Mouse (Mus musculus): ENCODE data around the gene Mthfs. TPM values are rescaled to one million over a fixed set of nuclear protein-coding genes. Genes with fewer than 3 reads are reported as not detected.
"Not testable (repeated sequence)": the region's sequence is repeated elsewhere in the genome, so short reads cannot be mapped to it uniquely, and the experiment has no call there.

Mthfs gene
- polyA plus RNA-seq, 1 experiment from 2014 or later = 25.7 TPM

DNA sequence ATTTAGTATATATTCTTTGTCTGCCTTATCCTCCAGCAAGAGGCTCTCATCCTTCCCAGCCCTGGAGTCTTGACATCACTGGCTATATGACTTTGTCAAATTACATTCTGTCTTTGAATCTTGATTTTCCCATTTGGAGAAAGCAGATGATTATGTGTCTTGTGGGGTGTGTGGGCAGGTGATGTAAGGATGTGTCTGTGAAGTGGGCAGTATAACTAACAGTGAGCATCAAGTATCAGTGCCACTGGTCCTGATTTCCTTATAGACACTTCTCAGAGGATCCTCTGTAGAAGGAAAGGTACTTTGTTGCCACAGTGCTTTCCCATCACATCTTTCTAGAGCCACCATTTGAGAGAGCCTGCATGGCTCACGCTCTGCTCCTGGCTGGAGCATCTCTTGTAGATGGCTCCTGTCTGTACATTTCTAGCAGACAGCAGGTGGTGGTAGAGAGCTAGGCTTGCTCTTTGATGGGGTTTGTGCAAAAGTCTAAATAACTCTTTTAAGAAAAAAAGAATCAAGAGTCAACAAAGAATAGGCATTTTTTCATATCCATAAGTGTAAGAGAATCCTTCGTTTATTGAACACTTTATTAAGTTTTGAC is 20.5 kb downstream of the Mthfs start:
- H3K36me3 ChIP-seq (ENCODE audit: control insufficient read depth, insufficient read depth, low read length); H3K4me2 ChIP-seq (ENCODE audit: low read depth, low read length); ATAC-seq (ENCODE audit: low read depth); H3K27ac ChIP-seq (replicated peaks; ENCODE audit: low read depth, low read length); H3K4me1 ChIP-seq (ENCODE audit: control insufficient read depth, insufficient read depth, low read length); H3K9ac ChIP-seq (ENCODE audit: low read depth, low read length); H3K27me3 ChIP-seq (replicated peaks; ENCODE audit: control insufficient read depth, insufficient read depth, low read length); H3K4me3 ChIP-seq (ENCODE audit: low read depth, low read length); DNase-seq (ENCODE audit: low spot score); H3K9me3 ChIP-seq (ENCODE audit: control insufficient read depth, low read length): not testable (repeated sequence)
- WGBS = 60% methylated on average over 1 of the region's 2 CpGs

DNA sequence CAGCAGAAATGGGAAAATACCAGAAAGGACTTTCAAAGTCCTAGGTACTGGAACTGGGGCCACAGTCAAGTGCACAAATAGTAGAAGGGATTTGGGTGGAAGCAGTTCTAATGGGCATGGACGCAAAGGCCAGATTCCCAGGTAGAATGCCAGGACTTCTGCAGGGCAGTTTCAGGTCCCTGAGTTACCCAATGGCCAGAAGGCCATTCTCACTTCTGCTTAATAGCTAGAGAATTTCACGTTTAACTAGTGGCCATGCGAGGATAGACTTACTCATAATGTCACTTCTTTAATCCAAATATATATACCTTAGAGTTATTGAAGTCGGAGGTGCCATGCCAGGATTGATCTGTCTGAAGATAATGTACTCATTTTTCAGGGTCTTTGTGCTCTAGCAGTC is 26.7 kb downstream of the Mthfs start:
- not testable (repeated sequence) for H3K36me3 ChIP-seq (ENCODE audit: control insufficient read depth, insufficient read depth, low read length); H3K4me2 ChIP-seq (ENCODE audit: low read depth, low read length); H3K27ac ChIP-seq (replicated peaks; ENCODE audit: low read depth, low read length); H3K4me3 ChIP-seq (ENCODE audit: low read depth, low read length); ATAC-seq (ENCODE audit: low read depth); H3K27me3 ChIP-seq (replicated peaks; ENCODE audit: control insufficient read depth, insufficient read depth, low read length); H3K4me1 ChIP-seq (ENCODE audit: control insufficient read depth, insufficient read depth, low read length); DNase-seq (ENCODE audit: low spot score); H3K9ac ChIP-seq (ENCODE audit: low read depth, low read length); H3K9me3 ChIP-seq (ENCODE audit: control insufficient read depth, low read length)
- WGBS = 85% methylated on average over 4 of the region's 4 CpGs

- not testable (repeated sequence) for H3K4me2 ChIP-seq (ENCODE audit: low read depth, low read length); H3K27ac ChIP-seq (replicated peaks; ENCODE audit: low read depth, low read length); ATAC-seq (ENCODE audit: low read depth); H3K36me3 ChIP-seq (ENCODE audit: control insufficient read depth, insufficient read depth, low read length); H3K9ac ChIP-seq (ENCODE audit: low read depth, low read length); DNase-seq (ENCODE audit: low spot score); H3K27me3 ChIP-seq (replicated peaks; ENCODE audit: control insufficient read depth, insufficient read depth, low read length); H3K4me1 ChIP-seq (ENCODE audit: control insufficient read depth, insufficient read depth, low read length); H3K4me3 ChIP-seq (ENCODE audit: low read depth, low read length); H3K9me3 ChIP-seq (ENCODE audit: control insufficient read depth, low read length)
- 90% methylated on average over 3 of the region's 5 CpGs for WGBS
These were observed 28.6 kb downstream of the Mthfs start for GRCm38 (mm10) chr9:89238976-89239505.

- not testable (repeated sequence) for DNase-seq (ENCODE audit: low spot score); H3K4me2 ChIP-seq (ENCODE audit: low read depth, low read length); H3K27me3 ChIP-seq (replicated peaks; ENCODE audit: control insufficient read depth, insufficient read depth, low read length); H3K9ac ChIP-seq (ENCODE audit: low read depth, low read length); H3K36me3 ChIP-seq (ENCODE audit: control insufficient read depth, insufficient read depth, low read length); H3K4me3 ChIP-seq (ENCODE audit: low read depth, low read length); ATAC-seq (ENCODE audit: low read depth); H3K27ac ChIP-seq (replicated peaks; ENCODE audit: low read depth, low read length); H3K9me3 ChIP-seq (ENCODE audit: control insufficient read depth, low read length); H3K4me1 ChIP-seq (ENCODE audit: control insufficient read depth, insufficient read depth, low read length)
- WGBS = 87% methylated on average over 3 of the region's 3 CpGs
These were observed 30.1 kb downstream of the Mthfs start for GRCm38 (mm10) chr9:89240516-89241019.

- no peak for DNase-seq (ENCODE audit: low spot score)
- H3K9me3 ChIP-seq (ENCODE audit: control insufficient read depth, low read length) = no peaks in the 10 kb centered on the region
- no peak overlapping the region for H3K4me3 ChIP-seq (ENCODE audit: low read depth, low read length)
- no peak for ATAC-seq (ENCODE audit: low read depth)
- H3K27ac ChIP-seq (replicated peaks; ENCODE audit: low read depth, low read length) = no peak overlapping the region
- H3K36me3 ChIP-seq (ENCODE audit: control insufficient read depth, insufficient read depth, low read length) = no peaks in the 10 kb centered on the region
- H3K9ac ChIP-seq (ENCODE audit: low read depth, low read length) = no peak overlapping the region
- 78% methylated on average over 2 of the region's 2 CpGs for WGBS
- H3K4me1 ChIP-seq (ENCODE audit: control insufficient read depth, insufficient read depth, low read length) = no peaks in the 10 kb centered on the region
- H3K27me3 ChIP-seq (replicated peaks; ENCODE audit: control insufficient read depth, insufficient read depth, low read length) = no peaks in the 10 kb centered on the region
- no peak overlapping the region for H3K4me2 ChIP-seq (ENCODE audit: low read depth, low read length)
These were observed 42.9 kb downstream of the Mthfs start for GRCm38 (mm10) chr9:89253400-89253799.

GRCm38 (mm10) chr9:89256556-89257335 is 46.3 kb downstream of the Mthfs start:
- no peaks in the 10 kb centered on the region for H3K4me1 ChIP-seq (ENCODE audit: control insufficient read depth, insufficient read depth, low read length)

GRCm38 (mm10) chr9:89263968-89264367 is 53.5 kb downstream of the Mthfs start:
- no peaks in the 10 kb centered on the region for H3K36me3 ChIP-seq (ENCODE audit: control insufficient read depth, insufficient read depth, low read length)
- H3K9ac ChIP-seq (ENCODE audit: low read depth, low read length) = no peak overlapping the region
- no peak overlapping the region for H3K27ac ChIP-seq (replicated peaks; ENCODE audit: low read depth, low read length)
- H3K9me3 ChIP-seq (ENCODE audit: control insufficient read depth, low read length) = no peaks in the 10 kb centered on the region
- no peak overlapping the region for H3K4me3 ChIP-seq (ENCODE audit: low read depth, low read length)
- no peak overlapping the region for H3K4me2 ChIP-seq (ENCODE audit: low read depth, low read length)
- 93% methylated on average over 3 of the region's 3 CpGs for WGBS
- ATAC-seq (ENCODE audit: low read depth) (no peak), DNase-seq (ENCODE audit: low spot score) (no peak)
- no peaks in the 10 kb centered on the region for H3K4me1 ChIP-seq (ENCODE audit: control insufficient read depth, insufficient read depth, low read length)
- H3K27me3 ChIP-seq (replicated peaks; ENCODE audit: control insufficient read depth, insufficient read depth, low read length) = no peaks in the 10 kb centered on the region

More at GRCm38 (mm10) chr9:89256556-89257335, 46.3 kb downstream of the Mthfs start:
- no peak overlapping the region for H3K9ac ChIP-seq (ENCODE audit: low read depth, low read length)
- no peaks in the 10 kb centered on the region for H3K9me3 ChIP-seq (ENCODE audit: control insufficient read depth, low read length)
- H3K4me3 ChIP-seq (ENCODE audit: low read depth, low read length) = no peak overlapping the region
- DNase-seq (ENCODE audit: low spot score) (no peak), ATAC-seq (ENCODE audit: low read depth) (no peak)
- H3K4me2 ChIP-seq (ENCODE audit: low read depth, low read length) = no peak overlapping the region
- H3K36me3 ChIP-seq (ENCODE audit: control insufficient read depth, insufficient read depth, low read length) = no peaks in the 10 kb centered on the region
- no peaks in the 10 kb centered on the region for H3K27me3 ChIP-seq (replicated peaks; ENCODE audit: control insufficient read depth, insufficient read depth, low read length)
- WGBS = 82% methylated on average over 12 of the region's 12 CpGs
- no peak overlapping the region for H3K27ac ChIP-seq (replicated peaks; ENCODE audit: low read depth, low read length)

DNA sequence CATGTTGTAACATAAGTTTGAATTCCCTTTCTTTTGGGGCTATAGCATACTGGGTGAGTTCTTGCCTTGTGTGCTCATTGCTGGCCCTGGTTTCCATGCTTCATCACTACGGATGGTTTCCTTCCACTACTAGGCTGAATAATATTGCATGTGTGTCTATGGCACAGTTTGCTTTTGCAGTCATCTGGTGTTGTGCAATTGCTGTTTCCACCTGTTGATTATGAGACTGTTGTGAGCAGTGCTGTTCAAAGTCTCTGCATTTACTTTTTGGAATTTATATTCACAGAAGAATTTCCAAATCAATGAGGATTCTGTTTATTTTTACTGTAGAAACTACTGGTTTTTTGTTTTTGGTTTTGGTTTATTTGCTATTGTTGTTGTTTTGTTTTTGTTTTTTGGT is 54.1 kb downstream of the Mthfs start:
- Histone ChIP-seq H3K9me3 (ENCODE audit: control insufficient read depth, low read length) (no peaks in the 10 kb centered on the region), H3K4me2 (ENCODE audit: low read depth, low read length) (no peak overlapping the region), H3K4me3 (ENCODE audit: low read depth, low read length) (no peak overlapping the region), H3K27me3 (replicated peaks; ENCODE audit: control insufficient read depth, insufficient read depth, low read length) (no peaks in the 10 kb centered on the region), H3K4me1 (ENCODE audit: control insufficient read depth, insufficient read depth, low read length) (no peaks in the 10 kb centered on the region), H3K9ac (ENCODE audit: low read depth, low read length) (no peak overlapping the region), H3K27ac (replicated peaks; ENCODE audit: low read depth, low read length) (no peak overlapping the region), H3K36me3 (ENCODE audit: control insufficient read depth, insufficient read depth, low read length) (no peaks in the 10 kb centered on the region)
- ATAC-seq (ENCODE audit: low read depth) (no peak), DNase-seq (ENCODE audit: low spot score) (no peak)
- 90% methylated on average over 1 of the region's 1 CpGs for WGBS

All from embryonic facial prominence, embryonic 14.5 days (tissue).